Mouse (Mus musculus) thymus, postnatal 25 days (tissue): ENCODE measurements around the gene Agbl5.

ENCODE experiments used
- DNase-seq: peaks from one replicate; pipeline ENCODE4 v3.0.0; 2022

The Agbl5 gene

GRCm38 (mm10) chr5:30954556-30954955 is 66.1 kb downstream of the Agbl5 start:
- no peak for DNase-seq

GRCm38 (mm10) chr5:30955751-30956150 is 67.3 kb downstream of the Agbl5 start:
- no peak for DNase-seq
